Comparison of ENCODE assay signal across 21 mouse cellular contexts in the genomic region with DNA sequence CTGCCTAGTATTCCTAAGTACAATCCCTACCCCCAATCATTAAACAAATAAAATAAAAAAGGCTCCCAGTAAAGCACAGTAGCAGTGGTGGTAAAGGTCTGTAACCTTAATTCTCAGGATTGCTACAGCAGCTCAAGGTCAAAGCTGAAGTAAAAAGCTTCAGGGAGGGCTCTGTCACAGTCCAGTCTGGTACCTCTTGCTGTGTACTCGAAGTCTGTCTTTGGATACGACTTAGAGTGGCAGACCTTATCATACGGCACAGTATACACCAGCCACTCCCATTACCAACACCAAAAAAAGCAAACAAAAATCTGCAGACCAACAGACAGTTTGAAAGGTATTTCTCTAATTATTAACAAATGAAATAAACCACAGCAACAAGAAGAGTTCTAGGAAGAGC. TPM values are rescaled to one million over a fixed set of nuclear protein-coding genes. Genes with fewer than 3 reads are reported as not detected.
DNase-seq lines count a peak whose midpoint lies in the region; ATAC-seq and TF ChIP-seq lines count a peak whose summit lies in the region.
"Had no signal": no experiment of that assay in that cellular context is flagged by ENCODE, and none has a peak within 500 bp of the region (broad histone marks: within the 10 kb centered on the region; RNA-seq: fewer than 3 reads in every experiment).

No protein-coding gene starts in this region.

- H3K4me3 ChIP-seq in heart, embryonic 12.5 days: no peak overlapping the region
- no peak overlapping the region for H3K4me3 ChIP-seq in heart, embryonic 16.5 days (ENCODE audit: low read length)
- no peak overlapping the region for H3K4me3 ChIP-seq in liver, embryonic 12.5 days
- H3K4me3 ChIP-seq in liver, embryonic 16.5 days (ENCODE audit: low read depth, low read length): no peak overlapping the region
- H3K4me3 ChIP-seq in cerebellum, adult 2 months (replicated peaks; ENCODE audit: insufficient read depth, low read depth, low read length): no peak overlapping the region
- H3K4me3 ChIP-seq: embryonic facial prominence, embryonic 12.5 days; forebrain, embryonic 12.5 days; hindbrain, embryonic 15.5 days had no signal

- no peak for ATAC-seq in heart, embryonic 12.5 days (ENCODE audit: insufficient number of reproducible peaks, low FRiP score)
- no peak for ATAC-seq in heart, embryonic 16.5 days (replicated peaks; ENCODE audit: extremely low read depth, insufficient read depth, low FRiP score)
- ATAC-seq in liver, embryonic 12.5 days: peak; percentile 85
- peak; percentile 77 for ATAC-seq in liver, embryonic 16.5 days (ENCODE audit: low read depth)
- ATAC-seq: CD4-positive, CD25-positive, alpha-beta regulatory T cell, adult 4 months; forebrain, embryonic 16.5 days had no signal

- intact Hi-C loops in heart, postnatal 25 days (cut with DNase I): no loop called here
- intact Hi-C loops in heart, postnatal 10 days (cut with DNase I): no loop called here

- H3K27me3 ChIP-seq in heart, embryonic 12.5 days (replicated peaks): no peaks in the 10 kb centered on the region
- no peaks in the 10 kb centered on the region for H3K27me3 ChIP-seq in heart, embryonic 16.5 days (ENCODE audit: control insufficient read depth, insufficient read depth, low read length)
- no peaks in the 10 kb centered on the region for H3K27me3 ChIP-seq in liver, embryonic 12.5 days (replicated peaks)
- H3K27me3 ChIP-seq in liver, embryonic 16.5 days (ENCODE audit: control insufficient read depth, insufficient read depth, low read depth, low read length): no peaks in the 10 kb centered on the region
- no peaks in the 10 kb centered on the region for H3K27me3 ChIP-seq in cerebellum, adult 2 months (ENCODE audit: control insufficient read depth, insufficient read depth, low read length)
- H3K27me3 ChIP-seq: embryonic facial prominence, embryonic 12.5 days; forebrain, embryonic 12.5 days; hindbrain, embryonic 15.5 days had no signal

- H3K4me1 ChIP-seq in heart, embryonic 12.5 days (replicated peaks): no peaks in the 10 kb centered on the region; the same call in 1 of the 2 replicates
- H3K4me1 ChIP-seq in heart, embryonic 16.5 days (ENCODE audit: control insufficient read depth, insufficient read depth, low read length): 0 out of 2 replicates have a peak, but pooled peaks cover 5% of the 10 kb centered on the region
- peaks cover 39% of the 10 kb centered on the region for H3K4me1 ChIP-seq in liver, embryonic 12.5 days
- peaks cover 15% of the 10 kb centered on the region for H3K4me1 ChIP-seq in liver, embryonic 16.5 days (ENCODE audit: control insufficient read depth, low read depth, low read length)
- no peaks in the 10 kb centered on the region for H3K4me1 ChIP-seq in cerebellum, adult 2 months (ENCODE audit: control insufficient read depth, insufficient read depth, low read length)
- H3K4me1 ChIP-seq: embryonic facial prominence, embryonic 12.5 days had no signal

- peak overlapping the region; percentile 24; the same call in 1 of the 2 replicates for H3K27ac ChIP-seq in heart, embryonic 12.5 days (ENCODE audit: poor library complexity, severe bottlenecking)
- peak overlapping the region; percentile 51; the same call in 1 of the 2 replicates for H3K27ac ChIP-seq in heart, embryonic 16.5 days (ENCODE audit: low read length)
- peak overlapping the region; percentile 45 for H3K27ac ChIP-seq in liver, embryonic 12.5 days
- H3K27ac ChIP-seq in liver, embryonic 16.5 days (ENCODE audit: low read length): peak overlapping the region; percentile 2; the same call in 1 of the 2 replicates
- H3K27ac ChIP-seq in cerebellum, adult 2 months (ENCODE audit: insufficient read depth, low read length): no peak overlapping the region
- H3K27ac ChIP-seq: embryonic facial prominence, embryonic 12.5 days; forebrain, embryonic 12.5 days; hindbrain, embryonic 15.5 days had no signal

- DNase-seq in heart, postnatal 25 days (ENCODE audit: low spot score): no peak
- no peak for DNase-seq in heart, postnatal 10 days
- no peak for DNase-seq in cerebellum, adult 2 months
- no peak for DNase-seq in urinary bladder, postnatal 10 days (ENCODE audit: low spot score)
- DNase-seq: adrenal gland, adult 8-10 months; B cell, adult 2 months; cerebellum, adult 11 months; cerebellum, adult 9-10 months; cerebellum, postnatal 25 days; gastrocnemius, postnatal 14 days; heart, postnatal 36 days had no signal

- no peak for TF ChIP-seq CTCF in cerebellum, adult 2 months (IDR thresholded peaks at IDR 0.05; ENCODE audit: borderline replicate concordance, insufficient read depth, low read depth, low read length)

- H3K36me3 ChIP-seq in heart, embryonic 12.5 days: peaks cover 44% of the 10 kb centered on the region
- peaks cover 38% of the 10 kb centered on the region for H3K36me3 ChIP-seq in heart, embryonic 16.5 days (ENCODE audit: control insufficient read depth, insufficient read depth)
- peaks cover 83% of the 10 kb centered on the region for H3K36me3 ChIP-seq in liver, embryonic 12.5 days
- H3K36me3 ChIP-seq in liver, embryonic 16.5 days (ENCODE audit: control insufficient read depth, insufficient read depth): peaks cover 42% of the 10 kb centered on the region

- no peak overlapping the region for H3K9ac ChIP-seq in heart, embryonic 12.5 days
- no peak overlapping the region for H3K9ac ChIP-seq in heart, embryonic 16.5 days (ENCODE audit: low read length)
- H3K9ac ChIP-seq in liver, embryonic 12.5 days: no peak overlapping the region
- no peak overlapping the region for H3K9ac ChIP-seq in liver, embryonic 16.5 days (ENCODE audit: low read depth, low read length)
- H3K9ac ChIP-seq: embryonic facial prominence, embryonic 12.5 days; forebrain, embryonic 12.5 days; hindbrain, embryonic 15.5 days had no signal

- 36% methylated on average over 3 of the region's 3 CpGs for WGBS in heart, embryonic 12.5 days
- WGBS in heart, embryonic 16.5 days: 42% methylated on average over 3 of the region's 3 CpGs
- WGBS in liver, embryonic 12.5 days (ENCODE audit: insufficient replicate concordance): 14% methylated on average over 3 of the region's 3 CpGs
- 15% methylated on average over 3 of the region's 3 CpGs for WGBS in liver, embryonic 16.5 days (ENCODE audit: insufficient replicate concordance)
- WGBS in cerebellum, adult 2 months: 75% methylated on average over 3 of the region's 3 CpGs

- H3K4me2 ChIP-seq in heart, embryonic 12.5 days: no peak overlapping the region
- no peak overlapping the region for H3K4me2 ChIP-seq in heart, embryonic 16.5 days (ENCODE audit: low read depth, low read length)
- 0 out of 2 replicates have a peak overlapping the region, but pooled peaks have one; percentile 16 for H3K4me2 ChIP-seq in liver, embryonic 12.5 days
- H3K4me2 ChIP-seq in liver, embryonic 16.5 days (ENCODE audit: low read depth, low read length): no peak overlapping the region
- H3K4me2 ChIP-seq: embryonic facial prominence, embryonic 12.5 days; forebrain, embryonic 12.5 days; hindbrain, embryonic 15.5 days had no signal

- TF ChIP-seq POLR2A in cerebellum, adult 2 months (IDR thresholded peaks at IDR 0.05; ENCODE audit: borderline replicate concordance, insufficient read depth, low read length): no peak

- H3K9me3 ChIP-seq in heart, embryonic 12.5 days (replicated peaks): no peaks in the 10 kb centered on the region
- no peaks in the 10 kb centered on the region for H3K9me3 ChIP-seq in heart, embryonic 16.5 days (replicated peaks; ENCODE audit: control insufficient read depth, low read length)
- H3K9me3 ChIP-seq in liver, embryonic 12.5 days (replicated peaks): no peaks in the 10 kb centered on the region
- no peaks in the 10 kb centered on the region for H3K9me3 ChIP-seq in liver, embryonic 16.5 days (replicated peaks; ENCODE audit: control insufficient read depth, low read length)
- H3K9me3 ChIP-seq: embryonic facial prominence, embryonic 12.5 days; forebrain, embryonic 12.5 days; G1E; hindbrain, embryonic 15.5 days had no signal

RNA-seq across cellular contexts. Expression of a gene that starts 19.8 kb away (rescaled TPM):
- 257 and 259 TPM in 2 replicates for polyA plus RNA-seq in heart, embryonic 12.5 days (2016; fragmentation: Nextera tagmentation; extraction: Ambion mirVana)
- total RNA-seq in heart, postnatal 25 days (2021): 100 to 1,000 TPM in 1 of 2 experiments, 10 to 100 TPM in 1; 89.2 to 106 TPM
- polyA plus RNA-seq in heart, embryonic 16.5 days (2015; fragmentation: Nextera tagmentation; extraction: Ambion mirVana): 192 and 225 TPM in 2 replicates
- total RNA-seq in heart, postnatal 10 days (2021): 100 to 1,000 TPM; 127 to 144 TPM
- 222 and 242 TPM in 2 replicates for polyA plus RNA-seq in liver, embryonic 12.5 days (2016; fragmentation: Nextera tagmentation; extraction: Ambion mirVana)
- 121 and 124 TPM in 2 replicates for polyA plus RNA-seq in liver, embryonic 16.5 days (2015; fragmentation: Nextera tagmentation; extraction: Ambion mirVana)
- 270 and 273 TPM in 2 replicates for polyA plus RNA-seq in cerebellum, adult 2 months (2012; rRNA removed)

RNA-seq across cellular contexts. Expression of a gene that starts 29.0 kb away (rescaled TPM):
- polyA plus RNA-seq in heart, embryonic 12.5 days (2016; fragmentation: Nextera tagmentation; extraction: Ambion mirVana): 0.14 and 0.67 TPM in 2 replicates
- total RNA-seq in heart, postnatal 25 days (2021): under 1 TPM in 1 of 2 experiments, not detected in 1; 0.34 TPM
- polyA plus RNA-seq in heart, embryonic 16.5 days (2015; fragmentation: Nextera tagmentation; extraction: Ambion mirVana): 0.41 and 0.49 TPM in 2 replicates
- total RNA-seq in heart, postnatal 10 days (2021): under 1 TPM in 1 of 2 experiments, not detected in 1; 0.47 TPM
- polyA plus RNA-seq in liver, embryonic 12.5 days (2016; fragmentation: Nextera tagmentation; extraction: Ambion mirVana): 0.69 and 1.2 TPM in 2 replicates
- polyA plus RNA-seq in liver, embryonic 16.5 days (2015; fragmentation: Nextera tagmentation; extraction: Ambion mirVana): 4.0 and 5.6 TPM in 2 replicates
- polyA plus RNA-seq in cerebellum, adult 2 months (2012; rRNA removed): 2.8 and 3.4 TPM in 2 replicates
- total RNA-seq: gastrocnemius, postnatal 14 days had no signal
- polyA plus RNA-seq: G1E had no signal

RNA-seq across cellular contexts. Expression of a gene that starts 37.9 kb away (rescaled TPM):
- polyA plus RNA-seq in heart, embryonic 12.5 days (2016; fragmentation: Nextera tagmentation; extraction: Ambion mirVana): 31.6 and 32.4 TPM in 2 replicates
- total RNA-seq in heart, postnatal 25 days (2021): 10 to 100 TPM in 1 of 2 experiments, 1 to 10 TPM in 1; 9.7 to 11.4 TPM
- polyA plus RNA-seq in heart, embryonic 16.5 days (2015; fragmentation: Nextera tagmentation; extraction: Ambion mirVana): 25.8 and 28.7 TPM in 2 replicates
- 10 to 100 TPM; 18.9 to 19.8 TPM for total RNA-seq in heart, postnatal 10 days (2021)
- polyA plus RNA-seq in liver, embryonic 12.5 days (2016; fragmentation: Nextera tagmentation; extraction: Ambion mirVana): 22.4 and 23.2 TPM in 2 replicates
- polyA plus RNA-seq in liver, embryonic 16.5 days (2015; fragmentation: Nextera tagmentation; extraction: Ambion mirVana): 14.4 and 17.9 TPM in 2 replicates
- 99.1 and 107 TPM in 2 replicates for polyA plus RNA-seq in cerebellum, adult 2 months (2012; rRNA removed)

RNA-seq across cellular contexts. Expression of a gene that starts 51.7 kb away (rescaled TPM):
- 76.5 and 79.5 TPM in 2 replicates for polyA plus RNA-seq in heart, embryonic 12.5 days (2016; fragmentation: Nextera tagmentation; extraction: Ambion mirVana)
- total RNA-seq in heart, postnatal 25 days (2021): 100 to 1,000 TPM; 143 to 160 TPM
- polyA plus RNA-seq in heart, embryonic 16.5 days (2015; fragmentation: Nextera tagmentation; extraction: Ambion mirVana): 96.0 and 100 TPM in 2 replicates
- total RNA-seq in heart, postnatal 10 days (2021): 100 to 1,000 TPM; 120 to 121 TPM
- 196 and 205 TPM in 2 replicates for polyA plus RNA-seq in liver, embryonic 12.5 days (2016; fragmentation: Nextera tagmentation; extraction: Ambion mirVana)
- polyA plus RNA-seq in liver, embryonic 16.5 days (2015; fragmentation: Nextera tagmentation; extraction: Ambion mirVana): 256 and 281 TPM in 2 replicates
- 157 and 171 TPM in 2 replicates for polyA plus RNA-seq in cerebellum, adult 2 months (2012; rRNA removed)

Comparison
In these comparisons a context has a peak if more than half of its experiments do, and no peak if none do; other contexts are left out.
1. ATAC-seq: peak in liver, embryonic 12.5 days (single experiment) and liver, embryonic 16.5 days (single experiment); none in heart, embryonic 12.5 days (single experiment) and heart, embryonic 16.5 days (single experiment).